Mouse (Mus musculus) gastrocnemius, adult 8-10 months (tissue): Measurements from ENCODE around the gene Nav1. TPM values are rescaled to one million over a fixed set of nuclear protein-coding genes. Genes with fewer than 3 reads are reported as not detected.

Source experiments
- microRNA-seq: library from miRNA; unstranded; fragments of <30 nt; microRNA quantifications from one replicate; pipeline ENCODE4 v1.2.0, GENCODE M21; 2022
- total RNA-seq, 4 experiments: library from RNA; stranded (reverse); gene quantifications; 2 replicates each; pipeline ENCODE4 v1.2.4; 2022

Nav1 gene
- total RNA-seq, 4 experiments from 2014 or later: 4.3 to 8.4 (median 6.8) TPM

Small RNA genes lying within 50 kb of the gene (microRNA-seq; reads per million reads assigned to microRNA genes)
- gene Mir1231: not detected

Other genes with a start within 250 kb of the Nav1 start
- gene Shisa4, start 232.1 kb downstream of the Nav1 start, total RNA-seq: 100 to 1,000 TPM; 128 to 167 (median 156) TPM
- gene Ipo9, start 176.8 kb downstream of the Nav1 start, total RNA-seq: 10 to 100 TPM; 18.0 to 32.4 (median 26.0) TPM
- gene Csrp1, start 112.8 kb upstream of the Nav1 start, total RNA-seq: 10 to 100 TPM; 17.2 to 24.8 (median 23.2) TPM
- 100 to 1,000 TPM; 131 to 182 (median 168) TPM for gene Phlda3, start 158.8 kb upstream of the Nav1 start, total RNA-seq
- gene Tnni1, start 172.1 kb upstream of the Nav1 start, total RNA-seq: 100 to 1,000 TPM; 238 to 314 (median 288) TPM
- gene Lad1, start 211.3 kb upstream of the Nav1 start, total RNA-seq: not detected
- 1 to 10 TPM; 4.0 to 5.8 (median 4.6) TPM for gene Tnnt2, start 229.1 kb upstream of the Nav1 start, total RNA-seq